Mouse (Mus musculus) C2C12 (cell line): ENCODE results near the gene Myh9.

Source experiments
- CEBPB ChIP-seq: IDR thresholded peaks from one replicate; pipeline ENCODE4 v1.6.1; 2011; ENCODE audit warnings: low read depth, mild to moderate bottlenecking, control low read depth, moderate library complexity
- CTCF ChIP-seq: IDR thresholded peaks from one replicate; pipeline ENCODE4 v1.5.1; 2011; ENCODE audit not compliant: control insufficient read depth, insufficient read depth, insufficient read length
- FOSL1 ChIP-seq: IDR thresholded peaks from one replicate; pipeline ENCODE4 v1.8.0; 2011; ENCODE audit warnings: mild to moderate bottlenecking, low read length; ENCODE audit not compliant: poor library complexity, insufficient read depth, severe bottlenecking
- MAX ChIP-seq: IDR thresholded peaks from one replicate; pipeline ENCODE4 v1.6.1; 2011; ENCODE audit warnings: mild to moderate bottlenecking, control low read depth
- MYOD1 ChIP-seq: IDR thresholded peaks from one replicate; pipeline ENCODE4 v1.6.1; 2011; ENCODE audit warnings: low read depth; ENCODE audit not compliant: control insufficient read depth, insufficient read length
- MYOG ChIP-seq: IDR thresholded peaks from one replicate; pipeline ENCODE4 v1.6.1; 2011; ENCODE audit not compliant: control insufficient read depth, insufficient read length; ENCODE audit errors: extremely low read depth
- USF1 ChIP-seq: IDR thresholded peaks from one replicate; pipeline ENCODE4 v1.6.1; 2011; ENCODE audit warnings: low read depth, mild to moderate bottlenecking, control low read depth, moderate library complexity

DNA sequence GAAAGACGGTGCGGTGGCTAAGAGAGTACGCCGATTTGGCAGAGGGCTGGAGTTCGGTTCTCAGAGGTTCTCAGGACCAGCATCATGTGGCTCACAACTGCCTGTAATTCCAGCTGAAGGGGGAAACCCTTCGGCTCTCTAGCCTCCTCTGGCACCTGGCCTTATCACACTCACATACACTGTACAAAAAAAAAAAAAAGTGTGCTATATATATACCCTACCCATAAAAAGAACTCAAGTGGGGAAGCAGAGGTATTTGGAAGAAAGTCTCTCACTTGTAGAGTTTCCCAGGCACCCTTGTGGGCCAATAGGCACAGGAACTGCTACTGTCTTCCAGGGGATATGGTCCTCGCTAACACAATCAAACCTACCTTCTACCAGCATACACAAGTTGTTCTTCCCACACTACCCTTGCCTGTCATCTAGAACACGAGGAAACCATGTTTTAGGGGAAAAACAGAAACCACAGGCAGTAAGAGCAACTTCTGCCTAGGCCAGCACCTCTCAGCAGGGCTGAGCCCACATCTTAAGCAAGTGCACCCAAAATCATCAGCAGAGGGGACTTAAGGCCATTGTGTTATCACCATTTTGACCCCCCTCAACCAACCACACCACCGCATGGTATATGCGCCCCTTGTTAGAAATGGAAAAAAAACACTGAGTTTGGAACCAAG lies 4.4 kb downstream of the Myh9 start:
- TF ChIP-seq CTCF (no peak), MYOD1 (no peak), MAX (no peak), CEBPB (no peak), FOSL1 (no peak), USF1 (no peak), MYOG (no peak)
